Mouse (Mus musculus): Measurements from ENCODE around the gene Gimap4. TPM values are rescaled to one million over a fixed set of nuclear protein-coding genes. Genes with fewer than 3 reads are reported as not detected.

Gimap4 gene
- polyA plus RNA-seq, 1 experiment: 0.31 TPM

GRCm38 (mm10) chr6:48696830-48697554 is 12.6 kb downstream of the Gimap4 start:
- Histone ChIP-seq H3K4me3 (ENCODE audit: insufficient read depth, low read length) (no peak overlapping the region), H3K27ac (ENCODE audit: insufficient read depth, low read length) (no peak overlapping the region; the same call in 1 of the 2 replicates), H3K4me1 (ENCODE audit: control insufficient read depth, insufficient read depth, low read length) (no peaks in the 10 kb centered on the region)
- no peak for TF ChIP-seq CTCF (IDR thresholded peaks at IDR 0.05; ENCODE audit: extremely low read depth, insufficient read depth, low read length)
- no peak for TF ChIP-seq POLR2A (IDR thresholded peaks at IDR 0.05; ENCODE audit: extremely low read depth, insufficient read depth, low read length)

GRCm38 (mm10) chr6:48697555-48697930 is 13.2 kb downstream of the Gimap4 start:
- TF ChIP-seq CTCF (IDR thresholded peaks at IDR 0.05; ENCODE audit: extremely low read depth, insufficient read depth, low read length) (no peak), POLR2A (IDR thresholded peaks at IDR 0.05; ENCODE audit: extremely low read depth, insufficient read depth, low read length) (no peak)
- no peak overlapping the region for H3K4me3 ChIP-seq (ENCODE audit: insufficient read depth, low read length)
- H3K27ac ChIP-seq (ENCODE audit: insufficient read depth, low read length): no peak overlapping the region; the same call in 1 of the 2 replicates
- H3K4me1 ChIP-seq (ENCODE audit: control insufficient read depth, insufficient read depth, low read length): no peaks in the 10 kb centered on the region

GRCm38 (mm10) chr6:48698066-48698856 is 13.9 kb downstream of the Gimap4 start:
- H3K4me3 ChIP-seq (ENCODE audit: insufficient read depth, low read length): no peak overlapping the region
- H3K27ac ChIP-seq (ENCODE audit: insufficient read depth, low read length): 0 out of 2 replicates have a peak overlapping the region, but pooled peaks have one; percentile 1
- TF ChIP-seq POLR2A (IDR thresholded peaks at IDR 0.05; ENCODE audit: extremely low read depth, insufficient read depth, low read length): no peak
- TF ChIP-seq CTCF (IDR thresholded peaks at IDR 0.05; ENCODE audit: extremely low read depth, insufficient read depth, low read length): no peak
- H3K4me1 ChIP-seq (ENCODE audit: control insufficient read depth, insufficient read depth, low read length): no peaks in the 10 kb centered on the region

- Histone ChIP-seq H3K27ac (ENCODE audit: insufficient read depth, low read length) (no peak overlapping the region), H3K4me1 (ENCODE audit: control insufficient read depth, insufficient read depth, low read length) (no peaks in the 10 kb centered on the region), H3K4me3 (ENCODE audit: insufficient read depth, low read length) (no peak overlapping the region)
- TF ChIP-seq POLR2A (IDR thresholded peaks at IDR 0.05; ENCODE audit: extremely low read depth, insufficient read depth, low read length): no peak
- TF ChIP-seq CTCF (IDR thresholded peaks at IDR 0.05; ENCODE audit: extremely low read depth, insufficient read depth, low read length): no peak
Observed at GRCm38 (mm10) chr6:48698888-48699287, 14.5 kb downstream of the Gimap4 start.

GRCm38 (mm10) chr6:48700251-48701075 is 16.1 kb downstream of the Gimap4 start:
- Histone ChIP-seq H3K4me1 (ENCODE audit: control insufficient read depth, insufficient read depth, low read length) (no peaks in the 10 kb centered on the region), H3K4me3 (ENCODE audit: insufficient read depth, low read length) (no peak overlapping the region), H3K27ac (ENCODE audit: insufficient read depth, low read length) (peak overlapping the region; percentile 65; the same call in 1 of the 2 replicates)
- TF ChIP-seq POLR2A (IDR thresholded peaks at IDR 0.05; ENCODE audit: extremely low read depth, insufficient read depth, low read length) (no peak), CTCF (IDR thresholded peaks at IDR 0.05; ENCODE audit: extremely low read depth, insufficient read depth, low read length) (no peak)

- Histone ChIP-seq H3K4me1 (ENCODE audit: control insufficient read depth, insufficient read depth, low read length) (no peaks in the 10 kb centered on the region), H3K4me3 (ENCODE audit: insufficient read depth, low read length) (no peak overlapping the region), H3K27ac (ENCODE audit: insufficient read depth, low read length) (no peak overlapping the region)
- no peak for TF ChIP-seq CTCF (IDR thresholded peaks at IDR 0.05; ENCODE audit: extremely low read depth, insufficient read depth, low read length)
- no peak for TF ChIP-seq POLR2A (IDR thresholded peaks at IDR 0.05; ENCODE audit: extremely low read depth, insufficient read depth, low read length)
Observed at GRCm38 (mm10) chr6:48702146-48702545, 17.8 kb downstream of the Gimap4 start.

- Histone ChIP-seq H3K4me1 (ENCODE audit: control insufficient read depth, insufficient read depth, low read length) (no peaks in the 10 kb centered on the region), H3K4me3 (ENCODE audit: insufficient read depth, low read length) (no peak overlapping the region), H3K27ac (ENCODE audit: insufficient read depth, low read length) (no peak overlapping the region)
- no peak for TF ChIP-seq POLR2A (IDR thresholded peaks at IDR 0.05; ENCODE audit: extremely low read depth, insufficient read depth, low read length)
Observed at GRCm38 (mm10) chr6:48702601-48703000, 18.3 kb downstream of the Gimap4 start.

GRCm38 (mm10) chr6:48704146-48704545 is 19.8 kb downstream of the Gimap4 start:
- Histone ChIP-seq H3K4me1 (ENCODE audit: control insufficient read depth, insufficient read depth, low read length) (no peaks in the 10 kb centered on the region), H3K4me3 (ENCODE audit: insufficient read depth, low read length) (no peak overlapping the region), H3K27ac (ENCODE audit: insufficient read depth, low read length) (no peak overlapping the region)
- TF ChIP-seq POLR2A (IDR thresholded peaks at IDR 0.05; ENCODE audit: extremely low read depth, insufficient read depth, low read length) (no peak), CTCF (IDR thresholded peaks at IDR 0.05; ENCODE audit: extremely low read depth, insufficient read depth, low read length) (no peak)

- no peak overlapping the region for H3K4me3 ChIP-seq (ENCODE audit: insufficient read depth, low read length)
- no peak for TF ChIP-seq POLR2A (IDR thresholded peaks at IDR 0.05; ENCODE audit: extremely low read depth, insufficient read depth, low read length)
- no peak for TF ChIP-seq CTCF (IDR thresholded peaks at IDR 0.05; ENCODE audit: extremely low read depth, insufficient read depth, low read length)
Observed at GRCm38 (mm10) chr6:48706130-48706529, 21.8 kb downstream of the Gimap4 start.

More at GRCm38 (mm10) chr6:48706130-48706529, 21.8 kb downstream of the Gimap4 start:
- Histone ChIP-seq H3K4me1 (ENCODE audit: control insufficient read depth, insufficient read depth, low read length) (no peaks in the 10 kb centered on the region), H3K27ac (ENCODE audit: insufficient read depth, low read length) (no peak overlapping the region)
